Mouse (Mus musculus) E14TG2a.4 (cell line): ENCODE results near the gene Dpysl5.

Experiments
- CTCF ChIP-seq: conservative IDR thresholded peaks from 2 replicates; pipeline ENCODE4 v1.5.1; 2014; ENCODE audit warnings: low read length
- POU5F1 ChIP-seq: IDR thresholded peaks from 2 replicates; pipeline ENCODE4 v1.6.1; 2014; ENCODE audit warnings: low read length, borderline replicate concordance

DNA sequence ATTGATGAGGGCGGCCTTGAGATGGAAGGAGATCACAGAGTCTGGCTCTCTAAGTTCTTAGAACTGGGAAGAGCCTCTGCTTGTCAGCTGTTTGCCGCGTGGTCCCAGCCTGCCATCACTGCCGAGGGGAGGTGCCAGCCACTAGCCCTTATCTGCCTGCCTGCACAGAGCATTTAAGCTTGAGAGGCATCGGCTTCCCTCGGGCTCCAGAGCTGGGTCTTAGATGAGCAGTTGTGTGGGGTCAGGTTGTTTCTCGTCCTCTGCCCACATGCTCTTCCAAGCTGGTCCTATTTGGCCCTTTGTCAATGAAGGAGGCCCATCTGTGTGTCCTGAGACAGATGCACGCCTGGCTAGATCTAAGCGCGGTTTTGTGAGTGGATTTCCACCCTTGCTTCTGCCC, 113.8 kb downstream of the Dpysl5 start:
- TF ChIP-seq CTCF (no peak), POU5F1 (no peak)
